Mouse (Mus musculus) brain, embryonic 14.5 days (tissue): ENCODE data around the gene Scn5a. TPM values are rescaled to one million over a fixed set of nuclear protein-coding genes. Genes with fewer than 3 reads are reported as not detected.

Experiments
- DNase-seq: peaks from one replicate; pipeline ENCODE4 v3.0.0-alpha.2; 2011; ENCODE audit warnings: low read depth
- CTCF ChIP-seq: fragments of 200-500 bp; IDR thresholded peaks from 2 replicates; pipeline ENCODE4 v1.5.1; 2012; ENCODE audit warnings: inconsistent platforms, mild to moderate bottlenecking, moderate library complexity, borderline replicate concordance; ENCODE audit not compliant: insufficient read depth, insufficient read length; ENCODE audit errors: extremely low read depth
- POLR2A ChIP-seq: fragments of 200-500 bp; IDR thresholded peaks from 2 replicates; pipeline ENCODE4 v1.6.1; 2012; ENCODE audit warnings: mild to moderate bottlenecking, inconsistent platforms, borderline replicate concordance; ENCODE audit not compliant: poor library complexity, insufficient read depth, insufficient read length, severe bottlenecking; ENCODE audit errors: extremely low read depth
- polyA plus RNA-seq: library from polyadenylated mRNA; depleted of rRNA; stranded (reverse); fragments of >200 nt; gene quantifications from 2 replicates; pipeline ENCODE4 v1.2.3, GENCODE M21; 2012

Gene Scn5a
- polyA plus RNA-seq, 1 experiment = 0.97 TPM

- peak; percentile 81 for DNase-seq
- TF ChIP-seq CTCF (peak; percentile 100), POLR2A (no peak)
Observed at GRCm38 (mm10) chr9:119580668-119581067, 1.9 kb upstream of the Scn5a start.

- DNase-seq = no peak
- TF ChIP-seq POLR2A = no peak
- TF ChIP-seq CTCF = no peak
Observed at GRCm38 (mm10) chr9:119580187-119580586, 1.4 kb upstream of the Scn5a start.

- TF ChIP-seq CTCF (no peak), POLR2A (no peak)
- no peak for DNase-seq
Observed at GRCm38 (mm10) chr9:119578311-119578635, 543 bp downstream of the Scn5a start.

GRCm38 (mm10) chr9:119576977-119577376 lies 1.8 kb downstream of the Scn5a start:
- DNase-seq = no peak
- TF ChIP-seq POLR2A (no peak), CTCF (no peak)

GRCm38 (mm10) chr9:119575732-119576131 lies 3.1 kb downstream of the Scn5a start:
- DNase-seq = no peak
- TF ChIP-seq POLR2A = no peak
- no peak for TF ChIP-seq CTCF

- TF ChIP-seq CTCF (no peak), POLR2A (no peak)
- no peak for DNase-seq
Observed at GRCm38 (mm10) chr9:119574366-119574765, 4.5 kb downstream of the Scn5a start.

GRCm38 (mm10) chr9:119573009-119573408 lies 5.8 kb downstream of the Scn5a start:
- DNase-seq = peak; percentile 51
- TF ChIP-seq POLR2A = no peak
- TF ChIP-seq CTCF = no peak

GRCm38 (mm10) chr9:119571411-119571888 lies 7.4 kb downstream of the Scn5a start:
- TF ChIP-seq CTCF = no peak
- TF ChIP-seq POLR2A = no peak
- peak; percentile 89 for DNase-seq

GRCm38 (mm10) chr9:119570652-119571051 lies 8.2 kb downstream of the Scn5a start:
- no peak for DNase-seq
- TF ChIP-seq CTCF (no peak), POLR2A (no peak)

GRCm38 (mm10) chr9:119568732-119569131 lies 10.1 kb downstream of the Scn5a start:
- DNase-seq = no peak
- TF ChIP-seq CTCF = no peak
- no peak for TF ChIP-seq POLR2A

- TF ChIP-seq POLR2A (no peak), CTCF (no peak)
- DNase-seq = no peak
Observed at GRCm38 (mm10) chr9:119567800-119568199, 11.0 kb downstream of the Scn5a start.

GRCm38 (mm10) chr9:119566214-119566613 lies 12.6 kb downstream of the Scn5a start:
- TF ChIP-seq CTCF (no peak), POLR2A (no peak)
- DNase-seq = no peak
